Mouse (Mus musculus) testis, adult 2 months (tissue): Measurements from ENCODE around the gene Gm10273. TPM values are rescaled to one million over a fixed set of nuclear protein-coding genes. Genes with fewer than 3 reads are reported as not detected.
A peak's percentile ranks its signal among the peaks of the same experiment; 100 is the strongest.

ENCODE experiments used
- H3K27ac ChIP-seq: fragments of 200-500 bp; 2 replicates; pipeline ENCODE4 v1.5.1; 2012; ENCODE audit warnings: low read depth, low read length; ENCODE audit not compliant: control insufficient read depth, insufficient read depth
- H3K27me3 ChIP-seq: fragments of 200-500 bp; 2 replicates; pipeline ENCODE4 v1.6.1; 2012; ENCODE audit warnings: mild to moderate bottlenecking, low read length, moderate library complexity; ENCODE audit not compliant: control insufficient read depth, insufficient read depth
- H3K36me3 ChIP-seq: fragments of 200-500 bp; 2 replicates; pipeline ENCODE4 v1.6.1; 2012; ENCODE audit warnings: mild to moderate bottlenecking, low read length; ENCODE audit not compliant: control insufficient read depth, insufficient read depth
- H3K4me1 ChIP-seq: fragments of 200-500 bp; 2 replicates; pipeline ENCODE4 v1.6.1; 2012; ENCODE audit warnings: low read length; ENCODE audit not compliant: control insufficient read depth, insufficient read depth
- H3K4me3 ChIP-seq: fragments of 200-500 bp; 2 replicates; pipeline ENCODE4 v1.5.1; 2012; ENCODE audit warnings: low read depth, mild to moderate bottlenecking, low read length, moderate library complexity, mixed read lengths; ENCODE audit not compliant: control insufficient read depth
- CTCF ChIP-seq: fragments of 200-500 bp; IDR thresholded peaks from 2 replicates; pipeline ENCODE4 v1.5.1; 2012; ENCODE audit warnings: low read depth, mild to moderate bottlenecking, inconsistent platforms, low read length, moderate library complexity; ENCODE audit not compliant: control insufficient read depth, insufficient read depth, insufficient replicate concordance
- POLR2A ChIP-seq: fragments of 200-500 bp; IDR thresholded peaks from 2 replicates; pipeline ENCODE4 v1.6.1; 2012; ENCODE audit warnings: low read depth, mild to moderate bottlenecking, inconsistent platforms, low read length, moderate library complexity; ENCODE audit not compliant: control insufficient read depth
- polyA plus RNA-seq: library from polyadenylated mRNA; depleted of rRNA; stranded (reverse); fragments of >200 nt; gene quantifications from 2 replicates; pipeline ENCODE4 v1.2.3, GENCODE M21; 2012

Gene Gm10273
- polyA plus RNA-seq, 1 experiment, result 6.3 TPM

GRCm38 (mm10) chr10:59425369-59425768 lies 29.9 kb downstream of the Gm10273 start:
- H3K27me3 ChIP-seq, result no peaks in the 10 kb centered on the region

GRCm38 (mm10) chr10:59426371-59426770 lies 30.9 kb downstream of the Gm10273 start:
- TF ChIP-seq POLR2A, result no peak
- no peak for TF ChIP-seq CTCF
- H3K4me1 ChIP-seq, result no peaks in the 10 kb centered on the region
- no peak overlapping the region for H3K27ac ChIP-seq
- no peaks in the 10 kb centered on the region for H3K36me3 ChIP-seq
- H3K4me3 ChIP-seq, result no peak overlapping the region
- no peaks in the 10 kb centered on the region for H3K27me3 ChIP-seq

More at GRCm38 (mm10) chr10:59425369-59425768, 29.9 kb downstream of the Gm10273 start:
- Histone ChIP-seq H3K4me3 (no peak overlapping the region), H3K27ac (no peak overlapping the region), H3K4me1 (no peaks in the 10 kb centered on the region), H3K36me3 (no peaks in the 10 kb centered on the region)
- TF ChIP-seq CTCF (no peak), POLR2A (no peak)

- no peak for TF ChIP-seq CTCF
- no peak for TF ChIP-seq POLR2A
- Histone ChIP-seq H3K36me3 (no peaks in the 10 kb centered on the region), H3K27ac (no peak overlapping the region), H3K4me3 (no peak overlapping the region), H3K27me3 (no peaks in the 10 kb centered on the region), H3K4me1 (no peaks in the 10 kb centered on the region)
These were observed 34.2 kb downstream of the Gm10273 start for GRCm38 (mm10) chr10:59429448-59430135.

- Histone ChIP-seq H3K4me3 (no peak overlapping the region), H3K27ac (no peak overlapping the region), H3K36me3 (no peaks in the 10 kb centered on the region), H3K27me3 (no peaks in the 10 kb centered on the region), H3K4me1 (peaks cover 5% of the 10 kb centered on the region)
- TF ChIP-seq CTCF, result no peak
- no peak for TF ChIP-seq POLR2A
These were observed 35.3 kb downstream of the Gm10273 start for GRCm38 (mm10) chr10:59430701-59431218.

- no peaks in the 10 kb centered on the region for H3K27me3 ChIP-seq
- peaks cover 5% of the 10 kb centered on the region for H3K4me1 ChIP-seq
- peak overlapping the region; percentile 24 for H3K4me3 ChIP-seq
- TF ChIP-seq CTCF (no peak), POLR2A (no peak)
- H3K27ac ChIP-seq, result no peak overlapping the region
- no peaks in the 10 kb centered on the region for H3K36me3 ChIP-seq
These were observed 40.3 kb downstream of the Gm10273 start for GRCm38 (mm10) chr10:59435746-59436145.

GRCm38 (mm10) chr10:59438651-59439050 lies 43.2 kb downstream of the Gm10273 start:
- H3K4me1 ChIP-seq, result peaks cover 5% of the 10 kb centered on the region
- TF ChIP-seq CTCF, result no peak
- no peak for TF ChIP-seq POLR2A
- no peaks in the 10 kb centered on the region for H3K36me3 ChIP-seq
- H3K4me3 ChIP-seq, result no peak overlapping the region
- no peak overlapping the region for H3K27ac ChIP-seq
- no peaks in the 10 kb centered on the region for H3K27me3 ChIP-seq

- no peaks in the 10 kb centered on the region for H3K27me3 ChIP-seq
- peaks cover 5% of the 10 kb centered on the region for H3K4me1 ChIP-seq
- no peak for TF ChIP-seq POLR2A
- no peak for TF ChIP-seq CTCF
- H3K27ac ChIP-seq, result no peak overlapping the region
- no peaks in the 10 kb centered on the region for H3K36me3 ChIP-seq
- H3K4me3 ChIP-seq, result no peak overlapping the region
These were observed 44.1 kb downstream of the Gm10273 start for GRCm38 (mm10) chr10:59439508-59439931.

GRCm38 (mm10) chr10:59440177-59440576 lies 44.7 kb downstream of the Gm10273 start:
- no peaks in the 10 kb centered on the region for H3K27me3 ChIP-seq
- H3K4me1 ChIP-seq, result peaks cover 7% of the 10 kb centered on the region
- H3K4me3 ChIP-seq, result no peak overlapping the region
- H3K27ac ChIP-seq, result no peak overlapping the region; the same call in 1 of the 2 replicates
- TF ChIP-seq POLR2A, result no peak
- no peak for TF ChIP-seq CTCF
- no peaks in the 10 kb centered on the region for H3K36me3 ChIP-seq
